Mouse (Mus musculus): Measurements from ENCODE around the gene Fam83g.
A peak's percentile ranks its signal among the peaks of the same experiment; 100 is the strongest.
"Not testable (repeated sequence)": the region's sequence is repeated elsewhere in the genome, so short reads cannot be mapped to it uniquely, and the experiment has no call there.

The Fam83g gene

GRCm38 (mm10) chr11:61683907-61684731, at the start of gene Fam83g:
Gene Fam83g (plus strand): TSS chr11:61684091.
- DNase-seq (ENCODE audit: low spot score): peak; percentile 88

- DNase-seq (ENCODE audit: low spot score): not testable (repeated sequence)
Measured at GRCm38 (mm10) chr11:61636309-61636708, 47.6 kb upstream of the Fam83g start.

- DNase-seq (ENCODE audit: low spot score): no peak
Measured at GRCm38 (mm10) chr11:61637413-61637812, 46.5 kb upstream of the Fam83g start.

GRCm38 (mm10) chr11:61637856-61638255, 46.0 kb upstream of the Fam83g start:
- DNase-seq (ENCODE audit: low spot score): no peak

GRCm38 (mm10) chr11:61638764-61639536, 44.9 kb upstream of the Fam83g start:
- DNase-seq (ENCODE audit: low spot score): no peak

GRCm38 (mm10) chr11:61639601-61640177, 44.2 kb upstream of the Fam83g start:
- no peak for DNase-seq (ENCODE audit: low spot score)

- DNase-seq (ENCODE audit: low spot score): not testable (repeated sequence)
Measured at GRCm38 (mm10) chr11:61640585-61640984, 43.3 kb upstream of the Fam83g start.

- DNase-seq (ENCODE audit: low spot score): no peak
Measured at GRCm38 (mm10) chr11:61642106-61642505, 41.8 kb upstream of the Fam83g start.

GRCm38 (mm10) chr11:61643184-61643961, 40.5 kb upstream of the Fam83g start:
- DNase-seq (ENCODE audit: low spot score): no peak

- peak; percentile 48 for DNase-seq (ENCODE audit: low spot score)
Measured at GRCm38 (mm10) chr11:61644576-61645326, 39.1 kb upstream of the Fam83g start.

- no peak for DNase-seq (ENCODE audit: low spot score)
Measured at GRCm38 (mm10) chr11:61645357-61645857, 38.5 kb upstream of the Fam83g start.

- DNase-seq (ENCODE audit: low spot score): no peak
Measured at GRCm38 (mm10) chr11:61646499-61647039, 37.3 kb upstream of the Fam83g start.

GRCm38 (mm10) chr11:61647110-61647910, 36.6 kb upstream of the Fam83g start:
- no peak for DNase-seq (ENCODE audit: low spot score)

GRCm38 (mm10) chr11:61647956-61648748, 35.7 kb upstream of the Fam83g start:
- DNase-seq (ENCODE audit: low spot score): peak; percentile 32

GRCm38 (mm10) chr11:61648749-61649115, 35.2 kb upstream of the Fam83g start:
- DNase-seq (ENCODE audit: low spot score): no peak

- DNase-seq (ENCODE audit: low spot score): no peak
Measured at GRCm38 (mm10) chr11:61649163-61649580, 34.7 kb upstream of the Fam83g start.

GRCm38 (mm10) chr11:61649626-61650025, 34.3 kb upstream of the Fam83g start:
- no peak for DNase-seq (ENCODE audit: low spot score)

- DNase-seq (ENCODE audit: low spot score): no peak
Measured at GRCm38 (mm10) chr11:61650470-61651265, 33.2 kb upstream of the Fam83g start.
